Mouse (Mus musculus) E14TG2a.4 (cell line): ENCODE measurements around the gene Terf2.

Experiments
- H3K27me3 ChIP-seq: 2 replicates; pipeline ENCODE4 v1.6.1; 2014; ENCODE audit warnings: low read length, control low read depth; ENCODE audit not compliant: insufficient read depth
- H3K36me3 ChIP-seq: 2 replicates; pipeline ENCODE4 v1.6.1; 2014; ENCODE audit warnings: low read length, control low read depth; ENCODE audit not compliant: insufficient read depth
- H3K4me1 ChIP-seq: replicated peaks from 2 replicates; pipeline ENCODE4 v1.6.1; 2014; ENCODE audit warnings: low read depth, low read length, control low read depth
- H3K4me3 ChIP-seq: replicated peaks from 2 replicates; pipeline ENCODE4 v1.5.1; 2014; ENCODE audit warnings: mild to moderate bottlenecking, low read length
- H3K9me3 ChIP-seq: 2 replicates; pipeline ENCODE4 v1.6.1; 2014; ENCODE audit warnings: low read length, control low read depth
- CTCF ChIP-seq: conservative IDR thresholded peaks from 2 replicates; pipeline ENCODE4 v1.5.1; 2014; ENCODE audit warnings: low read length
- NANOG ChIP-seq: IDR thresholded peaks from 2 replicates; pipeline ENCODE4 v1.6.1; 2014; ENCODE audit warnings: borderline replicate concordance, low read length, mixed read lengths
- POU5F1 ChIP-seq: IDR thresholded peaks from 2 replicates; pipeline ENCODE4 v1.6.1; 2014; ENCODE audit warnings: low read length, borderline replicate concordance

Terf2 gene

GRCm38 (mm10) chr8:107056076-107056972 is 40.0 kb downstream of the Terf2 start, which contains the start of the genes Cog8 and Nip7:
Cog8 (minus strand) TSS chr8:107056689.
Nip7 (plus strand) TSS chr8:107056877.
- TF ChIP-seq NANOG (no peak), POU5F1 (no peak), CTCF (no peak)
- Histone ChIP-seq H3K9me3 (no peaks in the 10 kb centered on the region), H3K4me3 (peak within 1 kb of the TSS; percentile 100), H3K27me3 (no peaks in the 10 kb centered on the region), H3K4me1 (peaks cover 65% of the 10 kb centered on the region), H3K36me3 (peaks cover 77% of the 10 kb centered on the region)

GRCm38 (mm10) chr8:107052046-107052445 is 44.3 kb downstream of the Terf2 start:
- TF ChIP-seq POU5F1 = no peak
- TF ChIP-seq NANOG = no peak
- TF ChIP-seq CTCF = no peak
- Histone ChIP-seq H3K4me1 (peaks cover 64% of the 10 kb centered on the region), H3K4me3 (no peak overlapping the region), H3K36me3 (peaks cover 69% of the 10 kb centered on the region), H3K27me3 (no peaks in the 10 kb centered on the region), H3K9me3 (no peaks in the 10 kb centered on the region)

GRCm38 (mm10) chr8:107049480-107049879 is 46.9 kb downstream of the Terf2 start:
- peaks cover 68% of the 10 kb centered on the region for H3K4me1 ChIP-seq
- no peaks in the 10 kb centered on the region for H3K9me3 ChIP-seq
- H3K36me3 ChIP-seq = peaks cover 85% of the 10 kb centered on the region
- no peaks in the 10 kb centered on the region for H3K27me3 ChIP-seq
- TF ChIP-seq POU5F1 (no peak), NANOG (no peak), CTCF (no peak)
- H3K4me3 ChIP-seq = peak overlapping the region; percentile 93

GRCm38 (mm10) chr8:107048061-107048941 is 48.0 kb downstream of the Terf2 start, which contains the start of gene Pdf:
Pdf (minus strand) TSS chr8:107048614.
- H3K9me3 ChIP-seq = no peaks in the 10 kb centered on the region
- TF ChIP-seq POU5F1 (no peak), CTCF (no peak), NANOG (no peak)
- peak within 1 kb of the TSS; percentile 93 for H3K4me3 ChIP-seq
- peaks cover 85% of the 10 kb centered on the region for H3K36me3 ChIP-seq
- H3K4me1 ChIP-seq = peaks cover 59% of the 10 kb centered on the region
- no peaks in the 10 kb centered on the region for H3K27me3 ChIP-seq

GRCm38 (mm10) chr8:107046976-107047375 is 49.4 kb downstream of the Terf2 start:
- Histone ChIP-seq H3K9me3 (no peaks in the 10 kb centered on the region), H3K4me1 (peaks cover 59% of the 10 kb centered on the region), H3K27me3 (no peaks in the 10 kb centered on the region), H3K36me3 (peaks cover 85% of the 10 kb centered on the region), H3K4me3 (peak overlapping the region; percentile 93)
- no peak for TF ChIP-seq CTCF

- Histone ChIP-seq H3K36me3 (peaks cover 85% of the 10 kb centered on the region), H3K9me3 (no peaks in the 10 kb centered on the region), H3K4me1 (peaks cover 69% of the 10 kb centered on the region), H3K4me3 (no peak overlapping the region), H3K27me3 (no peaks in the 10 kb centered on the region)
- TF ChIP-seq CTCF = no peak
- TF ChIP-seq POU5F1 = no peak
- TF ChIP-seq NANOG = no peak
These were observed 50.9 kb downstream of the Terf2 start for GRCm38 (mm10) chr8:107045478-107045877.

GRCm38 (mm10) chr8:107040632-107041031 is 55.7 kb downstream of the Terf2 start:
- H3K9me3 ChIP-seq = no peaks in the 10 kb centered on the region
- no peak for TF ChIP-seq CTCF
- no peak for TF ChIP-seq POU5F1
- no peak for TF ChIP-seq NANOG

GRCm38 (mm10) chr8:107036626-107037025 is 59.7 kb downstream of the Terf2 start:
- Histone ChIP-seq H3K36me3 (peaks cover 37% of the 10 kb centered on the region), H3K4me1 (peaks cover 50% of the 10 kb centered on the region), H3K27me3 (no peaks in the 10 kb centered on the region), H3K9me3 (no peaks in the 10 kb centered on the region), H3K4me3 (no peak overlapping the region)
- no peak for TF ChIP-seq CTCF
- TF ChIP-seq NANOG = no peak
- TF ChIP-seq POU5F1 = no peak

More at GRCm38 (mm10) chr8:107040632-107041031, 55.7 kb downstream of the Terf2 start:
- Histone ChIP-seq H3K36me3 (peaks cover 77% of the 10 kb centered on the region), H3K4me1 (peaks cover 49% of the 10 kb centered on the region), H3K27me3 (no peaks in the 10 kb centered on the region), H3K4me3 (no peak overlapping the region)
